Mouse (Mus musculus) CH12.LX (cell line): ENCODE data around the gene Arhgap31. TPM values are rescaled to one million over a fixed set of nuclear protein-coding genes. Genes with fewer than 3 reads are reported as not detected.

ENCODE experiments used
- DNase-seq: peaks from one replicate; pipeline ENCODE4 v3.0.0-alpha.2; 2013; ENCODE audit errors: extremely low read depth
- H3K27ac ChIP-seq: 2 replicates; pipeline ENCODE4 v1.5.1; 2012; ENCODE audit warnings: low read depth, mild to moderate bottlenecking, control low read depth, moderate library complexity; ENCODE audit not compliant: insufficient read depth
- H3K27me3 ChIP-seq: replicated peaks from 2 replicates; pipeline ENCODE3; 2012; ENCODE audit warnings: inconsistent platforms
- H3K36me3 ChIP-seq, 2 experiments: replicated peaks in 1 of 2; 2 replicates each; pipeline versions ENCODE3 to v1.6.1; 2012; ENCODE audit warnings: inconsistent platforms in 1 of 2, low read length in 1 of 2, mild to moderate bottlenecking in 1 of 2, mixed read lengths in 1 of 2, moderate library complexity in 1 of 2; ENCODE audit not compliant: control insufficient read depth in 1 of 2, insufficient read depth in 1 of 2
- H3K4me1 ChIP-seq, 2 experiments: 2 replicates each; pipeline ENCODE4 v1.6.1; 2012; ENCODE audit warnings: inconsistent platforms in 1 of 2, moderate library complexity in 1 of 2; ENCODE audit not compliant: insufficient read depth in 2 of 2, control insufficient read depth in 1 of 2
- H3K4me2 ChIP-seq: 2 replicates; pipeline ENCODE4 v1.6.1; 2012; ENCODE audit warnings: low read depth, mild to moderate bottlenecking, control low read depth; ENCODE audit not compliant: poor library complexity, insufficient read depth, severe bottlenecking
- H3K4me3 ChIP-seq, 3 experiments: fragments of 150-350 bp in 1 of 3; sonication (generic) in 1 of 3; replicated peaks in 1 of 3; 2 replicates each; pipeline versions ENCODE3 to v1.5.1; 2011 to 2012; ENCODE audit warnings: low read depth in 2 of 3, low read length in 2 of 3, mild to moderate bottlenecking in 2 of 3, moderate library complexity in 2 of 3, control low read depth in 1 of 3, improper control_type of control experiment in 1 of 3, inconsistent platforms in 1 of 3, mixed read lengths in 1 of 3; ENCODE audit not compliant: poor library complexity in 1 of 3
- H3K79me2 ChIP-seq: replicated peaks from 2 replicates; pipeline ENCODE4 v1.6.1; 2012; ENCODE audit warnings: mild to moderate bottlenecking, moderate library complexity; ENCODE audit not compliant: control insufficient read depth, poor library complexity, insufficient read depth, severe bottlenecking; ENCODE audit errors: extremely low read depth
- H3K9ac ChIP-seq: 2 replicates; pipeline ENCODE4 v1.6.1; 2012; ENCODE audit warnings: low read depth, mild to moderate bottlenecking, control low read depth, moderate library complexity; ENCODE audit not compliant: insufficient read depth
- H3K9me3 ChIP-seq: replicated peaks from 2 replicates; pipeline ENCODE3; 2012; ENCODE audit warnings: low read length, inconsistent platforms, mixed read lengths
- BHLHE40 ChIP-seq: IDR thresholded peaks from 2 replicates; pipeline ENCODE4 v1.6.1; 2011; ENCODE audit warnings: mild to moderate bottlenecking, low read depth, low read length, improper control_type of control experiment
- CHD1 ChIP-seq: IDR thresholded peaks from 2 replicates; pipeline ENCODE4 v1.6.1; 2012; ENCODE audit warnings: low read depth, low read length, improper control_type of control experiment, inconsistent platforms
- CHD2 ChIP-seq: IDR thresholded peaks from 2 replicates; pipeline ENCODE4 v1.6.1; 2011; ENCODE audit warnings: low read length, improper control_type of control experiment
- CTCF ChIP-seq, 2 experiments: IDR thresholded peaks in 1 of 2; conservative IDR thresholded peaks in 1 of 2; 2 replicates each; pipeline ENCODE4 v1.5.1; 2011 to 2012; ENCODE audit warnings: low read depth in 2 of 2, low read length in 2 of 2, improper control_type of control experiment in 1 of 2, inconsistent platforms in 1 of 2, mild to moderate bottlenecking in 1 of 2, moderate library complexity in 1 of 2
- ELF1 ChIP-seq: IDR thresholded peaks from 2 replicates; pipeline ENCODE4 v1.6.1; 2014; ENCODE audit warnings: low read depth, mild to moderate bottlenecking, inconsistent platforms, low read length, improper control_type of control experiment
- EP300 ChIP-seq: IDR thresholded peaks from 2 replicates; pipeline ENCODE4 v1.6.1; 2011; ENCODE audit warnings: low read length, improper control_type of control experiment
- GABPA ChIP-seq: IDR thresholded peaks from 2 replicates; pipeline ENCODE4 v1.6.1; 2012; ENCODE audit warnings: low read depth, low read length, improper control_type of control experiment, inconsistent platforms; ENCODE audit not compliant: insufficient replicate concordance
- HCFC1 ChIP-seq: IDR thresholded peaks from 2 replicates; pipeline ENCODE4 v1.6.1; 2012; ENCODE audit warnings: low read depth, mild to moderate bottlenecking, inconsistent platforms, low read length, improper control_type of control experiment
- IRF4 ChIP-seq: IDR thresholded peaks from 2 replicates; pipeline ENCODE4 v1.6.1; 2014; ENCODE audit warnings: low read depth, mild to moderate bottlenecking, inconsistent platforms, low read length, improper control_type of control experiment
- JUN ChIP-seq: IDR thresholded peaks from 2 replicates; pipeline ENCODE4 v1.6.1; 2011; ENCODE audit warnings: low read depth, mild to moderate bottlenecking, low read length, improper control_type of control experiment, moderate library complexity; ENCODE audit not compliant: insufficient read depth
- JUND ChIP-seq: conservative IDR thresholded peaks from 2 replicates; pipeline ENCODE4 v1.6.1; 2011; ENCODE audit warnings: low read depth, low read length, improper control_type of control experiment
- KAT2A ChIP-seq: IDR thresholded peaks from 2 replicates; pipeline ENCODE4 v1.6.1; 2012; ENCODE audit warnings: low read length, improper control_type of control experiment, inconsistent platforms; ENCODE audit not compliant: insufficient replicate concordance
- MAFK ChIP-seq: IDR thresholded peaks from 2 replicates; pipeline ENCODE4 v1.6.1; 2011; ENCODE audit warnings: low read length, improper control_type of control experiment; ENCODE audit not compliant: insufficient replicate concordance
- MAX ChIP-seq: IDR thresholded peaks from 2 replicates; pipeline ENCODE4 v1.6.1; 2011; ENCODE audit warnings: low read length, improper control_type of control experiment
- MAZ ChIP-seq: IDR thresholded peaks from 2 replicates; pipeline ENCODE4 v1.6.1; 2012; ENCODE audit warnings: low read depth, mild to moderate bottlenecking, inconsistent platforms, low read length, improper control_type of control experiment, moderate library complexity
- MXI1 ChIP-seq: IDR thresholded peaks from 2 replicates; pipeline ENCODE4 v1.6.1; 2011; ENCODE audit warnings: mild to moderate bottlenecking, low read depth, low read length, improper control_type of control experiment
- MYC ChIP-seq: IDR thresholded peaks from 2 replicates; pipeline ENCODE4 v1.6.1; 2011; ENCODE audit warnings: low read depth, mild to moderate bottlenecking, improper control_type of control experiment, low read length
- NRF1 ChIP-seq: IDR thresholded peaks from 2 replicates; pipeline ENCODE4 v1.6.1; 2014; ENCODE audit warnings: low read depth, mild to moderate bottlenecking, inconsistent platforms, low read length, improper control_type of control experiment, moderate library complexity
- PAX5 ChIP-seq: IDR thresholded peaks from 2 replicates; pipeline ENCODE4 v1.6.1; 2012; ENCODE audit warnings: low read length, inconsistent platforms, mixed read lengths
- POLR2AphosphoS2 ChIP-seq: IDR thresholded peaks from 2 replicates; pipeline ENCODE4 v1.6.1; 2011; ENCODE audit warnings: low read depth, low read length, improper control_type of control experiment
- SIN3A ChIP-seq: IDR thresholded peaks from 2 replicates; pipeline ENCODE4 v1.6.1; 2012; ENCODE audit warnings: low read length, improper control_type of control experiment, inconsistent platforms
- SMC3 ChIP-seq: IDR thresholded peaks from 2 replicates; pipeline ENCODE4 v1.6.1; 2011; ENCODE audit warnings: low read depth, low read length, improper control_type of control experiment
- TBP ChIP-seq: conservative IDR thresholded peaks from 2 replicates; pipeline ENCODE4 v1.6.1; 2011; ENCODE audit warnings: low read depth, low read length, improper control_type of control experiment
- UBTF ChIP-seq: IDR thresholded peaks from 2 replicates; pipeline ENCODE4 v1.6.1; 2012; ENCODE audit warnings: low read depth, mild to moderate bottlenecking, inconsistent platforms, low read length, improper control_type of control experiment, moderate library complexity
- USF2 ChIP-seq: conservative IDR thresholded peaks from 2 replicates; pipeline ENCODE4 v1.6.1; 2011; ENCODE audit warnings: low read depth, low read length, improper control_type of control experiment
- ZKSCAN1 ChIP-seq: IDR thresholded peaks from 2 replicates; pipeline ENCODE4 v1.6.1; 2012; ENCODE audit warnings: low read depth, inconsistent platforms, low read length, improper control_type of control experiment, borderline replicate concordance
- ZMIZ1 ChIP-seq: IDR thresholded peaks from 2 replicates; pipeline ENCODE4 v1.6.1; 2012; ENCODE audit warnings: low read depth, mild to moderate bottlenecking, inconsistent platforms, low read length, improper control_type of control experiment
- ZNF384 ChIP-seq: IDR thresholded peaks from 2 replicates; pipeline ENCODE4 v1.6.1; 2012; ENCODE audit warnings: low read depth, low read length, improper control_type of control experiment, inconsistent platforms
- dilution Hi-C: fragments of 300-500 bp; cut with MboI; formaldehyde crosslinking; loops from 2 replicates; pipeline ENCODE4 v1.14.3; 2020; ENCODE audit warnings: low sequenced_read_pairs; ENCODE audit not compliant: extremely low pct_unique_long_range_greater_than_20kb, extremely low pct_ligation_motif_present
- in situ Hi-C: fragments of 300-500 bp; cut with MboI; formaldehyde crosslinking; loops from 3 replicates; pipeline ENCODE4 v1.14.3; 2019; ENCODE audit warnings: low sequenced_read_pairs, low pct_ligation_motif_present, low pct_unique_long_range_greater_than_20kb, mixed read lengths
- polyA plus RNA-seq: library from polyadenylated mRNA; unstranded; fragments of >175 nt; gene quantifications from 2 replicates; pipeline ENCODE4 v1.2.1, GENCODE M21; 2012; ENCODE audit warnings: low read depth; ENCODE audit not compliant: insufficient read length
- total RNA-seq, 2 experiments: library from RNA; depleted of rRNA; stranded (reverse); fragments of 300-350 nt in 1 of 2; fragments of >200 nt in 1 of 2; gene quantifications; 2 replicates each; pipeline ENCODE4 v1.2.3; 2012 to 2014

Gene Arhgap31
- total and polyA plus RNA-seq, 3 experiments: 0.15 to 2.0 (median 0.76) TPM

GRCm38 (mm10) chr16:38742659-38743131 lies 29.6 kb upstream of the Arhgap31 start:
- TF ChIP-seq JUND (no peak), MAZ (no peak), UBTF (no peak), TBP (no peak), SMC3 (no peak), BHLHE40 (no peak), USF2 (no peak), ZMIZ1 (no peak), ZKSCAN1 (no peak), NRF1 (no peak), JUN (no peak), SIN3A (no peak), MXI1 (no peak), HCFC1 (no peak), IRF4 (no peak), MAX (no peak), EP300 (no peak), PAX5 (no peak)
- Histone ChIP-seq H3K9me3 (peaks cover 4% of the 10 kb centered on the region), H3K27me3 (no peaks in the 10 kb centered on the region), H3K36me3 (no peaks in the 10 kb centered on the region), H3K27ac (no peak overlapping the region), H3K9ac (no peak overlapping the region), H3K79me2 (no peaks in the 10 kb centered on the region), H3K4me3 (no peak overlapping the region), H3K4me1 (no peaks in the 10 kb centered on the region), H3K4me2 (no peak overlapping the region)
- dilution Hi-C loops (no loop called here), in situ Hi-C loops (no loop called here)
- DNase-seq: no peak

GRCm38 (mm10) chr16:38742113-38742658 lies 29.1 kb upstream of the Arhgap31 start, which contains the start of gene B4galt4:
B4galt4 (plus strand) TSS chr16:38742264.
- no peaks in the 10 kb centered on the region for H3K27me3 ChIP-seq

More at GRCm38 (mm10) chr16:38742113-38742658, 29.1 kb upstream of the Arhgap31 start, which contains the start of gene B4galt4:
- no peak within 1 kb of the TSS for H3K4me3 ChIP-seq
- H3K36me3 ChIP-seq: no peaks in the 10 kb centered on the region
- no peak within 1 kb of the TSS for H3K9ac ChIP-seq
- no peak within 1 kb of the TSS for H3K27ac ChIP-seq
- no peaks in the 10 kb centered on the region for H3K79me2 ChIP-seq
- dilution Hi-C loops (no loop called here), in situ Hi-C loops (no loop called here)
- H3K4me1 ChIP-seq: no peaks in the 10 kb centered on the region
- peaks cover 4% of the 10 kb centered on the region for H3K9me3 ChIP-seq
- no peak within 1 kb of the TSS for H3K4me2 ChIP-seq
- TF ChIP-seq KAT2A (no peak), POLR2AphosphoS2 (no peak), CHD2 (no peak), USF2 (no peak), JUN (no peak), ZNF384 (no peak), MYC (no peak), MXI1 (no peak), UBTF (no peak), CTCF (conservative IDR thresholded peaks at IDR 0.05 in 1 of 2, IDR thresholded peaks at IDR 0.05 in 1 of 2; ENCODE audit: low read depth in 2 of 2, low read length in 2 of 2) (no peak), PAX5 (no peak), CHD1 (no peak), ELF1 (no peak), ZKSCAN1 (no peak), MAX (no peak), JUND (no peak), NRF1 (no peak), MAFK (no peak), GABPA (no peak)
- no peak for DNase-seq
